Mouse (Mus musculus): ENCODE results near the gene Slc11a1. TPM values are rescaled to one million over a fixed set of nuclear protein-coding genes. Genes with fewer than 3 reads are reported as not detected.
A peak's percentile ranks its signal among the peaks of the same experiment; 100 is the strongest.
"Not testable (repeated sequence)": the region's sequence is repeated elsewhere in the genome, so short reads cannot be mapped to it uniquely, and the experiment has no call there.

Gene Slc11a1
- 1.9 and 2.4 TPM in 2 replicates for polyA plus RNA-seq (2014; fragmentation: Nextera tagmentation; extraction: Ambion mirVana)

GRCm38 (mm10) chr1:74374980-74375379, at the start of gene Slc11a1:
Slc11a1 (plus strand) TSS chr1:74375195.
- H3K27me3 ChIP-seq (replicated peaks; ENCODE audit: control insufficient read depth, insufficient read depth, low read length) = no peaks in the 10 kb centered on the region

GRCm38 (mm10) chr1:74326916-74327315, 48.1 kb upstream of the Slc11a1 start:
- not testable (repeated sequence) for H3K4me1 ChIP-seq (ENCODE audit: control insufficient read depth, insufficient read depth, low read length); ATAC-seq; H3K9me3 ChIP-seq (replicated peaks; ENCODE audit: control insufficient read depth, low read length); H3K36me3 ChIP-seq (ENCODE audit: control insufficient read depth, insufficient read depth, low read length); H3K4me3 ChIP-seq (ENCODE audit: low read depth, low read length); H3K9ac ChIP-seq (ENCODE audit: low read length); H3K27ac ChIP-seq (ENCODE audit: low read depth, low read length); DNase-seq (ENCODE audit: low spot score); H3K27me3 ChIP-seq (replicated peaks; ENCODE audit: control insufficient read depth, insufficient read depth, low read length); H3K4me2 ChIP-seq (ENCODE audit: low read length)
- WGBS = 86% methylated on average over 2 of the region's 2 CpGs

More at GRCm38 (mm10) chr1:74374980-74375379, at the start of gene Slc11a1:
- Histone ChIP-seq H3K9me3 (replicated peaks; ENCODE audit: control insufficient read depth, low read length) (no peaks in the 10 kb centered on the region), H3K4me3 (ENCODE audit: low read depth, low read length) (no peak within 1 kb of the TSS), H3K9ac (ENCODE audit: low read length) (no peak within 1 kb of the TSS), H3K4me2 (ENCODE audit: low read length) (no peak within 1 kb of the TSS), H3K4me1 (ENCODE audit: control insufficient read depth, insufficient read depth, low read length) (no peaks in the 10 kb centered on the region), H3K27ac (ENCODE audit: low read depth, low read length) (no peak within 1 kb of the TSS), H3K36me3 (ENCODE audit: control insufficient read depth, insufficient read depth, low read length) (no peaks in the 10 kb centered on the region)
- DNase-seq (ENCODE audit: low spot score) = no peak
- ATAC-seq = no peak
- 79% methylated on average over 8 of the region's 8 CpGs for WGBS

- peak; percentile 48 for DNase-seq (ENCODE audit: low spot score)
- H3K9ac ChIP-seq (ENCODE audit: low read length) = no peak overlapping the region
- H3K36me3 ChIP-seq (ENCODE audit: control insufficient read depth, insufficient read depth, low read length) = no peaks in the 10 kb centered on the region
- no peak overlapping the region for H3K27ac ChIP-seq (ENCODE audit: low read depth, low read length)
- no peak for ATAC-seq
- no peaks in the 10 kb centered on the region for H3K9me3 ChIP-seq (replicated peaks; ENCODE audit: control insufficient read depth, low read length)
- no peaks in the 10 kb centered on the region for H3K27me3 ChIP-seq (replicated peaks; ENCODE audit: control insufficient read depth, insufficient read depth, low read length)
- peaks cover 11% of the 10 kb centered on the region for H3K4me1 ChIP-seq (ENCODE audit: control insufficient read depth, insufficient read depth, low read length)
- H3K4me3 ChIP-seq (ENCODE audit: low read depth, low read length) = no peak overlapping the region
- no peak overlapping the region for H3K4me2 ChIP-seq (ENCODE audit: low read length)
- 68% methylated on average over 7 of the region's 7 CpGs for WGBS
These were observed 45.0 kb upstream of the Slc11a1 start for GRCm38 (mm10) chr1:74329899-74330431.

- Histone ChIP-seq H3K4me2 (ENCODE audit: low read length) (no peak overlapping the region), H3K27ac (ENCODE audit: low read depth, low read length) (no peak overlapping the region), H3K9me3 (replicated peaks; ENCODE audit: control insufficient read depth, low read length) (no peaks in the 10 kb centered on the region), H3K36me3 (ENCODE audit: control insufficient read depth, insufficient read depth, low read length) (no peaks in the 10 kb centered on the region), H3K4me3 (ENCODE audit: low read depth, low read length) (no peak overlapping the region), H3K4me1 (ENCODE audit: control insufficient read depth, insufficient read depth, low read length) (peaks cover 11% of the 10 kb centered on the region), H3K9ac (ENCODE audit: low read length) (no peak overlapping the region), H3K27me3 (replicated peaks; ENCODE audit: control insufficient read depth, insufficient read depth, low read length) (no peaks in the 10 kb centered on the region)
- 81% methylated on average over 4 of the region's 4 CpGs for WGBS
- ATAC-seq = no peak
- no peak for DNase-seq (ENCODE audit: low spot score)
These were observed 43.8 kb upstream of the Slc11a1 start for GRCm38 (mm10) chr1:74331046-74331681.

GRCm38 (mm10) chr1:74332241-74332763, 42.7 kb upstream of the Slc11a1 start:
- under 1% methylated on average over 36 of the region's 36 CpGs for WGBS
- peak overlapping the region; percentile 85 for H3K4me2 ChIP-seq (ENCODE audit: low read length)
- H3K4me3 ChIP-seq (ENCODE audit: low read depth, low read length) = peak overlapping the region; percentile 46
- H3K36me3 ChIP-seq (ENCODE audit: control insufficient read depth, insufficient read depth, low read length) = no peaks in the 10 kb centered on the region
- DNase-seq (ENCODE audit: low spot score) (peak; percentile 98), ATAC-seq (peak; percentile 96)
- no peaks in the 10 kb centered on the region for H3K9me3 ChIP-seq (replicated peaks; ENCODE audit: control insufficient read depth, low read length)
- peaks cover 11% of the 10 kb centered on the region for H3K4me1 ChIP-seq (ENCODE audit: control insufficient read depth, insufficient read depth, low read length)
- H3K27me3 ChIP-seq (replicated peaks; ENCODE audit: control insufficient read depth, insufficient read depth, low read length) = no peaks in the 10 kb centered on the region
- H3K9ac ChIP-seq (ENCODE audit: low read length) = peak overlapping the region; percentile 75
- peak overlapping the region; percentile 82 for H3K27ac ChIP-seq (ENCODE audit: low read depth, low read length)

GRCm38 (mm10) chr1:74332930-74333329, 42.1 kb upstream of the Slc11a1 start:
- Histone ChIP-seq H3K9ac (ENCODE audit: low read length) (peak overlapping the region; percentile 75), H3K4me1 (ENCODE audit: control insufficient read depth, insufficient read depth, low read length) (peaks cover 11% of the 10 kb centered on the region), H3K9me3 (replicated peaks; ENCODE audit: control insufficient read depth, low read length) (no peaks in the 10 kb centered on the region), H3K27ac (ENCODE audit: low read depth, low read length) (peak overlapping the region; percentile 82), H3K36me3 (ENCODE audit: control insufficient read depth, insufficient read depth, low read length) (no peaks in the 10 kb centered on the region), H3K4me3 (ENCODE audit: low read depth, low read length) (peak overlapping the region; percentile 46), H3K4me2 (ENCODE audit: low read length) (peak overlapping the region; percentile 85), H3K27me3 (replicated peaks; ENCODE audit: control insufficient read depth, insufficient read depth, low read length) (no peaks in the 10 kb centered on the region)
- no peak for DNase-seq (ENCODE audit: low spot score)
- 0 out of 2 replicates have a peak, but pooled peaks have one; percentile 1 for ATAC-seq
- 4% methylated on average over 9 of the region's 9 CpGs for WGBS

- ATAC-seq (no peak), DNase-seq (ENCODE audit: low spot score) (no peak)
- no peak overlapping the region for H3K27ac ChIP-seq (ENCODE audit: low read depth, low read length)
- no peaks in the 10 kb centered on the region for H3K36me3 ChIP-seq (ENCODE audit: control insufficient read depth, insufficient read depth, low read length)
- no peaks in the 10 kb centered on the region for H3K27me3 ChIP-seq (replicated peaks; ENCODE audit: control insufficient read depth, insufficient read depth, low read length)
- no peak overlapping the region for H3K9ac ChIP-seq (ENCODE audit: low read length)
- H3K4me3 ChIP-seq (ENCODE audit: low read depth, low read length) = no peak overlapping the region
- peaks cover 11% of the 10 kb centered on the region for H3K4me1 ChIP-seq (ENCODE audit: control insufficient read depth, insufficient read depth, low read length)
- 85% methylated on average over 3 of the region's 3 CpGs for WGBS
- no peak overlapping the region for H3K4me2 ChIP-seq (ENCODE audit: low read length)
- H3K9me3 ChIP-seq (replicated peaks; ENCODE audit: control insufficient read depth, low read length) = no peaks in the 10 kb centered on the region
These were observed 40.4 kb upstream of the Slc11a1 start for GRCm38 (mm10) chr1:74334607-74335006.

GRCm38 (mm10) chr1:74335033-74335432, 40.0 kb upstream of the Slc11a1 start:
- 61% methylated on average over 4 of the region's 4 CpGs for WGBS
- no peak overlapping the region for H3K9ac ChIP-seq (ENCODE audit: low read length)
- H3K27me3 ChIP-seq (replicated peaks; ENCODE audit: control insufficient read depth, insufficient read depth, low read length) = no peaks in the 10 kb centered on the region
- no peak overlapping the region for H3K27ac ChIP-seq (ENCODE audit: low read depth, low read length)
- no peaks in the 10 kb centered on the region for H3K36me3 ChIP-seq (ENCODE audit: control insufficient read depth, insufficient read depth, low read length)
- H3K4me2 ChIP-seq (ENCODE audit: low read length) = no peak overlapping the region
- H3K4me1 ChIP-seq (ENCODE audit: control insufficient read depth, insufficient read depth, low read length) = peaks cover 11% of the 10 kb centered on the region
- no peaks in the 10 kb centered on the region for H3K9me3 ChIP-seq (replicated peaks; ENCODE audit: control insufficient read depth, low read length)
- no peak for DNase-seq (ENCODE audit: low spot score)
- ATAC-seq = no peak
- no peak overlapping the region for H3K4me3 ChIP-seq (ENCODE audit: low read depth, low read length)
